Mouse (Mus musculus) heart, embryonic 14.5 days (tissue): Measurements from ENCODE around the gene Clip2. TPM values are rescaled to one million over a fixed set of nuclear protein-coding genes. Genes with fewer than 3 reads are reported as not detected.

Experiments
- ATAC-seq: fragments of 200-750 bp; cut with Nextera tagmentation; 2 replicates; pipeline ENCODE4 v1.8.0; 2017; ENCODE audit warnings: low read depth, moderate TSS enrichment; ENCODE audit not compliant: insufficient number of reproducible peaks, insufficient read depth, low FRiP score
- H3K27ac ChIP-seq, 2 experiments: fragments of 200-500 bp in 1 of 2; fragments of 300-500 bp in 1 of 2; sonication (generic) in 1 of 2; replicated peaks in 1 of 2; 2 replicates each; pipeline ENCODE4 v1.5.1; 2012 to 2014; ENCODE audit warnings: low read depth in 2 of 2, low read length in 2 of 2, control low read depth in 1 of 2, mild to moderate bottlenecking in 1 of 2, mixed read lengths in 1 of 2; ENCODE audit not compliant: control insufficient read depth in 1 of 2, insufficient read depth in 1 of 2
- H3K27me3 ChIP-seq: fragments of 300-500 bp; sonication (generic); 2 replicates; pipeline ENCODE4 v1.6.1; 2014; ENCODE audit warnings: mild to moderate bottlenecking, low read length, control low read depth; ENCODE audit not compliant: control insufficient read depth, insufficient read depth
- H3K36me3 ChIP-seq: fragments of 300-500 bp; sonication (generic); 2 replicates; pipeline ENCODE4 v1.6.1; 2014; ENCODE audit warnings: mild to moderate bottlenecking, control low read depth, low read length, mixed read lengths; ENCODE audit not compliant: control insufficient read depth, insufficient read depth
- H3K4me1 ChIP-seq, 2 experiments: fragments of 200-500 bp in 1 of 2; fragments of 300-500 bp in 1 of 2; sonication (generic) in 1 of 2; 2 replicates each; pipeline ENCODE4 v1.6.1; 2012 to 2014; ENCODE audit warnings: low read length in 2 of 2, control low read depth in 1 of 2, mixed read lengths in 1 of 2; ENCODE audit not compliant: control insufficient read depth in 2 of 2, insufficient read depth in 2 of 2
- H3K4me2 ChIP-seq: fragments of 300-500 bp; sonication (generic); 2 replicates; pipeline ENCODE4 v1.6.1; 2014; ENCODE audit warnings: mild to moderate bottlenecking, low read length
- H3K4me3 ChIP-seq, 2 experiments: fragments of 200-500 bp in 1 of 2; fragments of 300-500 bp in 1 of 2; sonication (generic) in 1 of 2; 2 replicates each; pipeline ENCODE4 v1.5.1; 2012 to 2014; ENCODE audit warnings: low read length in 2 of 2, mild to moderate bottlenecking in 2 of 2, control low read depth in 1 of 2, low read depth in 1 of 2, moderate library complexity in 1 of 2; ENCODE audit not compliant: control insufficient read depth in 1 of 2, insufficient read depth in 1 of 2
- H3K9ac ChIP-seq: fragments of 300-500 bp; sonication (generic); 2 replicates; pipeline ENCODE4 v1.6.1; 2014; ENCODE audit warnings: mild to moderate bottlenecking, low read length
- H3K9me3 ChIP-seq: fragments of 300-500 bp; sonication (generic); 2 replicates; pipeline ENCODE4 v1.6.1; 2016; ENCODE audit warnings: low read length, control low read depth; ENCODE audit not compliant: control insufficient read depth
- WGBS: fragments of 180-500 bp; shearing (Covaris S2); extraction: QIAGEN DNeasy Blood & Tissue Kit; methylation state at CpG from one replicate; pipeline ENCODE4 v1.1.7; 2014; 5-methylcytosine and 5-hydroxymethylcytosine counted together
- polyA plus RNA-seq: library from polyadenylated mRNA; unstranded; fragments of >200 nt; fragmentation: Nextera tagmentation; extraction: Ambion mirVana; gene quantifications from 2 replicates; pipeline ENCODE4 v1.2.1, GENCODE M21; 2014

The Clip2 gene
- polyA plus RNA-seq, 1 experiment from 2014 or later: 1.9 TPM

GRCm38 (mm10) chr5:134583006-134583883 lies 31.0 kb upstream of the Clip2 start:
- Histone ChIP-seq H3K27ac (0 out of 4 replicates have a peak overlapping the region, but pooled peaks of 1 of the 2 experiments have one; percentile 1), H3K4me1 (peaks cover 2 to 9% of the 10 kb centered on the region in 2 experiments; a peak in 3 of 4 replicates), H3K9ac (peak overlapping the region; percentile 79), H3K4me3 (peak overlapping the region; percentile 66 to 92), H3K36me3 (peaks cover 9% of the 10 kb centered on the region; the same call in 1 of the 2 replicates), H3K27me3 (no peaks in the 10 kb centered on the region), H3K4me2 (peak overlapping the region; percentile 87), H3K9me3 (no peaks in the 10 kb centered on the region)
- 32% methylated on average over 15 of the region's 15 CpGs for WGBS
- no peak for ATAC-seq

GRCm38 (mm10) chr5:134582221-134582907 lies 30.1 kb upstream of the Clip2 start:
- peak; percentile 89 for ATAC-seq

DNA sequence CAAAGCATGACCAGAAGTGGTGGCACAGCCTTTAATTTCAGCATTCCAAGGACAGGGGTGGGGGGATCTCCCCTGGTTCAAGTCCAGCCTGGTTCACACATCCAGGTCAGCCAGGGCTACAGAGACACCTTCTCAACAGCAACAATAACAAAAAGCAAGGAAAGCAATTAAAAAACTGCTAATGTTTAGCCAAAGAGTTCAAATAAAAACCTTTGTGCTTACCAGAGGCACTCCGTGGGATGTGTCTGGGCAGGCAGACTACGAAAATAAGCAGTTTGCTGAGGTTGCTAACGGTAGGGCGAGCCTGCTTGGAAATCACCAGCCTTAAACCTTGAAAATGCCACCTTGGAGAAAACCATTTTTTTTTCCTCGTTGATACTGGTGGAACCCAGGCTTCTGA lies 28.9 kb upstream of the Clip2 start, which contains the start of gene Rfc2:
TSS of gene Rfc2 (plus strand) at position 221 of the 400 bp plus-strand sequence.
- Histone ChIP-seq H3K9ac (no peak within 1 kb of the TSS), H3K4me1 (peaks cover 2 to 9% of the 10 kb centered on the region in 2 experiments; a peak in 3 of 4 replicates), H3K27ac (no peak within 1 kb of the TSS), H3K27me3 (no peaks in the 10 kb centered on the region), H3K4me3 (no peak within 1 kb of the TSS), H3K4me2 (no peak within 1 kb of the TSS), H3K9me3 (no peaks in the 10 kb centered on the region), H3K36me3 (no peaks in the 10 kb centered on the region)
- WGBS: 82% methylated on average over 5 of the region's 5 CpGs
- ATAC-seq: no peak

More at GRCm38 (mm10) chr5:134582221-134582907, 30.1 kb upstream of the Clip2 start:
- WGBS: 7% methylated on average over 29 of the region's 30 CpGs
- 0 out of 4 replicates have a peak overlapping the region, but pooled peaks of 1 of the 2 experiments have one; percentile 1 for H3K27ac ChIP-seq
- peaks cover 2 to 9% of the 10 kb centered on the region in 2 experiments; a peak in 3 of 4 replicates for H3K4me1 ChIP-seq
- H3K4me2 ChIP-seq: peak overlapping the region; percentile 87
- peak overlapping the region; percentile 66 to 92 for H3K4me3 ChIP-seq
- no peaks in the 10 kb centered on the region for H3K27me3 ChIP-seq
- no peaks in the 10 kb centered on the region for H3K9me3 ChIP-seq
- peaks cover 8% of the 10 kb centered on the region; the same call in 1 of the 2 replicates for H3K36me3 ChIP-seq
- peak overlapping the region; percentile 79 for H3K9ac ChIP-seq

DNA sequence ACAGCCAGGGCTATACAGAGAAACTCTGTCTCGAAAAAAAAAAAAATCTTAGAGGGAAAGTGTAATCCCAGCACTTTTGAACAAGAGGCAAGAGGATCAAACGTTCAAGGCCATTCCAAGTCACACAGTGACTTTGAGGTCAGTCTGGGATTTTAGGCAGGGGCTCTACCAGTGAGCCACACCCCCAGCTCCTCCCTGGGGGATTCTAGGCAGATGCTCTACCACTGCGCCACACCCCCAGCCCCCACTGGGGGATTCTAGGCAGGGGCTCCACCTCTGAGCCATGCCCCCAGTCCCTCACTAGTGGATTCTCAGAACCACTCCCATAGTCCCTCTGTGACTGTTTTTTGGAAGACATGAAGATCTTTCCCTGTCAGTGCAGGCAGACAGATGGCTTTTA lies 26.9 kb upstream of the Clip2 start:
- 61% methylated on average over 3 of the region's 3 CpGs for WGBS
- Histone ChIP-seq H3K4me3 (no peak overlapping the region), H3K27me3 (no peaks in the 10 kb centered on the region), H3K9me3 (no peaks in the 10 kb centered on the region), H3K4me1 (peaks cover 2 to 9% of the 10 kb centered on the region in 2 experiments; a peak in 3 of 4 replicates), H3K4me2 (no peak overlapping the region), H3K27ac (no peak overlapping the region), H3K36me3 (no peaks in the 10 kb centered on the region), H3K9ac (no peak overlapping the region)
- ATAC-seq: no peak

- ATAC-seq: no peak
Measured at GRCm38 (mm10) chr5:134577534-134577933, 25.3 kb upstream of the Clip2 start.

GRCm38 (mm10) chr5:134576517-134577220 lies 24.4 kb upstream of the Clip2 start:
- Histone ChIP-seq H3K36me3 (no peaks in the 10 kb centered on the region), H3K27me3 (no peaks in the 10 kb centered on the region), H3K4me3 (no peak overlapping the region), H3K9ac (no peak overlapping the region), H3K4me1 (peaks cover 5 to 6% of the 10 kb centered on the region in 2 experiments), H3K9me3 (no peaks in the 10 kb centered on the region), H3K4me2 (no peak overlapping the region), H3K27ac (no peak overlapping the region)
- WGBS: 70% methylated on average over 14 of the region's 14 CpGs
- ATAC-seq: no peak

More at GRCm38 (mm10) chr5:134577534-134577933, 25.3 kb upstream of the Clip2 start:
- WGBS: 73% methylated on average over 7 of the region's 7 CpGs
- Histone ChIP-seq H3K4me2 (no peak overlapping the region), H3K4me3 (no peak overlapping the region), H3K27me3 (no peaks in the 10 kb centered on the region), H3K36me3 (no peaks in the 10 kb centered on the region), H3K9ac (no peak overlapping the region), H3K9me3 (no peaks in the 10 kb centered on the region), H3K4me1 (peaks cover 1 to 2% of the 10 kb centered on the region in 2 experiments), H3K27ac (no peak overlapping the region)

DNA sequence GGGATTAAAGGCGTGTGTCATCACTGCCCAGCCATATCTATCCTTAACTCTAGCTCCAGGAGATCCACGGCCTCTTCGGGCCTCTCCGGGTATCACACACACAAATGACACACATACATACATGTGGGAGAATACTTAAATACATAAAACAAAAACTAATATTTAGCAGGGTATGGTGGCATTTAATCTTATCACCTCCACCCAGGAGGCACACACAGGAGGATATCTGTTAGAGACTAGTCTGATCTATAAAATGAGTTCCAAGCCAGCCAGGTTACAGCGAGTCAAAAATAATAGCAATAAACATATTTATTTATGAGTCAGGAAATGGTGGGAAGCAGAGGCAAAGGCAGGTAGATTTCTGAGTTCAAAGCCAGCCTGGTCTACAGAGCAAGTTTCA lies 23.6 kb upstream of the Clip2 start:
- no peak overlapping the region for H3K4me3 ChIP-seq
- no peaks in the 10 kb centered on the region for H3K36me3 ChIP-seq
- no peak overlapping the region for H3K27ac ChIP-seq
- no peak overlapping the region for H3K4me2 ChIP-seq
- H3K9me3 ChIP-seq: no peaks in the 10 kb centered on the region
- no peak for ATAC-seq
- no peaks in the 10 kb centered on the region for H3K27me3 ChIP-seq
- no peak overlapping the region for H3K9ac ChIP-seq
- WGBS: 91% methylated on average over 5 of the region's 5 CpGs
- peaks cover 5 to 6% of the 10 kb centered on the region in 2 experiments for H3K4me1 ChIP-seq
